Mouse (Mus musculus) heart, adult 18-20 months (tissue): ENCODE results near the gene Gm42372. TPM values are rescaled to one million over a fixed set of nuclear protein-coding genes. Genes with fewer than 3 reads are reported as not detected.

Experiments used
- DNase-seq, 2 experiments: peaks; one replicate each; pipeline ENCODE4 v3.0.0; 2021 to 2022; ENCODE audit warnings: mixed read lengths in 1 of 2
- total RNA-seq, 2 experiments: library from RNA; stranded (reverse); gene quantifications; 2 replicates each; pipeline ENCODE4 v1.2.3; 2021

The Gm42372 gene
- total RNA-seq, 2 experiments from 2014 or later = 0.08 TPM; not detected in 1

- no peak for DNase-seq
Observed at GRCm38 (mm10) chr7:17003230-17003960, 20.5 kb downstream of the Gm42372 start.

GRCm38 (mm10) chr7:17004716-17005115 is 21.8 kb downstream of the Gm42372 start:
- no peak for DNase-seq

GRCm38 (mm10) chr7:17007300-17007699 is 24.4 kb downstream of the Gm42372 start:
- no peak for DNase-seq

GRCm38 (mm10) chr7:17009326-17010009 is 26.6 kb downstream of the Gm42372 start:
- DNase-seq = no peak

- DNase-seq = no peak
Observed at GRCm38 (mm10) chr7:17010010-17010347, 27.1 kb downstream of the Gm42372 start.

GRCm38 (mm10) chr7:17011909-17012590 is 29.2 kb downstream of the Gm42372 start:
- no peak for DNase-seq

GRCm38 (mm10) chr7:17015381-17015780 is 32.5 kb downstream of the Gm42372 start:
- DNase-seq = no peak

GRCm38 (mm10) chr7:17017036-17017435 is 34.1 kb downstream of the Gm42372 start:
- DNase-seq = peak; percentile 90 to 95

- DNase-seq = no peak
Observed at GRCm38 (mm10) chr7:17017921-17018320, 35.0 kb downstream of the Gm42372 start.

GRCm38 (mm10) chr7:17019426-17020166 is 36.7 kb downstream of the Gm42372 start:
- no peak for DNase-seq

GRCm38 (mm10) chr7:17022176-17022575 is 39.3 kb downstream of the Gm42372 start:
- no peak for DNase-seq

GRCm38 (mm10) chr7:17023701-17024100 is 40.8 kb downstream of the Gm42372 start:
- peak in 1 of 2 experiments; percentile 41 for DNase-seq

- peak; percentile 47 to 57 for DNase-seq
Observed at GRCm38 (mm10) chr7:17024141-17024540, 41.3 kb downstream of the Gm42372 start.

GRCm38 (mm10) chr7:17024814-17025504 is 42.1 kb downstream of the Gm42372 start:
- DNase-seq = peak in 1 of 2 experiments; percentile 60

- DNase-seq = no peak
Observed at GRCm38 (mm10) chr7:17025505-17025894, 42.6 kb downstream of the Gm42372 start.

- DNase-seq = no peak
Observed at GRCm38 (mm10) chr7:17025896-17026622, 43.2 kb downstream of the Gm42372 start.

GRCm38 (mm10) chr7:17026710-17027587 is 44.1 kb downstream of the Gm42372 start:
- DNase-seq = no peak

GRCm38 (mm10) chr7:17027588-17028343 is 44.9 kb downstream of the Gm42372 start, which contains the start of gene Ppp5c:
Gene Ppp5c (minus strand): TSS chr7:17027924.
- peak; percentile 89 to 92 for DNase-seq

- no peak for DNase-seq
Observed at GRCm38 (mm10) chr7:17028923-17029322, 46.0 kb downstream of the Gm42372 start.
